8 mouse cellular contexts compared by ENCODE assay signal in the genomic region with DNA sequence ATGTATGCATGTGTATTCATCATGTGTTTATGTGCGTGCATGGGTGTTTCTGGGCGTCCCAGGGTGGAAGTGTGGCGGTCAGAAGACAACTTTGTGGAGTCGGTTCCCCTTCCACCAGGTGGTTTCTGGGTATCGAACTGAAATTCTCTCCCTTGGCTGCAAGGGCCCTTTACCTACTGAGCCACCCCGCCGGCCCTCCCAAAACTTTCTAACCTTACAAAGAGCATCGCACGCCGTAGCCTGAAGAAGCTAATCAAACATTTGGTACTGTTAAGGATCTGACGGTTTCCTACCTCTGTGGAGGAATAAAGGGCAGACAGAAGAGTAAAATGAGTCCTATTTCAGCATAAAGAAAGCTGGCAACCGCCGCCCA. TPM values are rescaled to one million over a fixed set of nuclear protein-coding genes. Genes with fewer than 3 reads are reported as not detected.
DNase-seq lines count a peak whose midpoint lies in the region; ATAC-seq and TF ChIP-seq lines count a peak whose summit lies in the region.

No protein-coding gene starts in this region.

- no peaks in the 10 kb centered on the region for H3K27me3 ChIP-seq in midbrain, embryonic 12.5 days

- no peaks in the 10 kb centered on the region for H3K36me3 ChIP-seq in midbrain, embryonic 12.5 days

- 6% methylated on average over 13 of the region's 13 CpGs for WGBS in lung, adult 2 months
- WGBS in large intestine, adult 2 months = 5% methylated on average over 13 of the region's 13 CpGs
- 12% methylated on average over 13 of the region's 13 CpGs for WGBS in midbrain, embryonic 12.5 days

- H3K4me2 ChIP-seq in midbrain, embryonic 12.5 days (replicated peaks) = peak overlapping the region; percentile 65

- H3K9ac ChIP-seq in midbrain, embryonic 12.5 days (replicated peaks) = peak overlapping the region; percentile 71

- peak overlapping the region; percentile 86 for H3K4me3 ChIP-seq in lung, adult 2 months (replicated peaks; ENCODE audit: extremely low read depth, low read depth, low read length)
- peak overlapping the region; percentile 65 for H3K4me3 ChIP-seq in midbrain, embryonic 12.5 days

- ATAC-seq in midbrain, embryonic 12.5 days (ENCODE audit: low FRiP score, low read depth) = peak; percentile 53

- H3K27ac ChIP-seq in midbrain, embryonic 12.5 days (replicated peaks) = 0 out of 2 replicates have a peak overlapping the region, but pooled peaks have one; percentile 49

- no peaks in the 10 kb centered on the region; the same call in 1 of the 2 replicates for H3K4me1 ChIP-seq in lung, adult 2 months (ENCODE audit: control insufficient read depth, insufficient read depth, low read length)
- peaks cover 7% of the 10 kb centered on the region for H3K4me1 ChIP-seq in midbrain, embryonic 12.5 days

- no peak for DNase-seq in lung, adult 2 months
- DNase-seq in lung, postnatal 36 days = no peak
- peak; percentile 25 for DNase-seq in brain, adult 2 months (ENCODE audit: low read depth, low spot score)
- DNase-seq in forelimb bud, embryonic 11.5 days (ENCODE audit: low read depth, low spot score) = peak; percentile 43
- DNase-seq in large intestine, adult 2 months (ENCODE audit: low read depth, low spot score) = peak; percentile 19
- DNase-seq in testis, postnatal 10 days (ENCODE audit: low spot score) = peak; percentile 48
- DNase-seq in gastrocnemius, postnatal 36 days = no peak

- no peaks in the 10 kb centered on the region for H3K9me3 ChIP-seq in midbrain, embryonic 12.5 days

- no peak for TF ChIP-seq CTCF in lung, adult 2 months (IDR thresholded peaks at IDR 0.05; ENCODE audit: insufficient read depth, low read length)

- TF ChIP-seq POLR2A in lung, adult 2 months (IDR thresholded peaks at IDR 0.05; ENCODE audit: borderline replicate concordance, extremely low read depth, low read depth, low read length) = no peak

- intact Hi-C loops in gastrocnemius, postnatal 36 days (cut with DNase I) = loop anchor here (1.0 to 10.0 kb wide), 2 partner anchors 20 to 129 kb away; partner anchors contain the start of genes Cog5 and Dus4l

RNA-seq across cellular contexts. Expression of gene Bcap29, which starts 0.5 kb away (rescaled TPM):
- 1.8 and 4.3 TPM in 2 replicates for polyA plus RNA-seq in lung, adult 2 months (2012; rRNA removed)
- polyA plus RNA-seq in large intestine, adult 2 months (2012; rRNA removed) = 2.4 and 2.9 TPM in 2 replicates
- 23.9 and 26.7 TPM in 2 replicates for polyA plus RNA-seq in midbrain, embryonic 12.5 days (2016; fragmentation: Nextera tagmentation; extraction: Ambion mirVana)
- total RNA-seq in gastrocnemius, postnatal 36 days (2021) = 10 to 100 TPM; 24.9 to 29.0 TPM

RNA-seq across cellular contexts. Expression of gene Dus4l, which starts 20.7 kb away (rescaled TPM):
- polyA plus RNA-seq in lung, adult 2 months (2012; rRNA removed) = 2.4 and 4.8 TPM in 2 replicates
- 2.0 TPM in 2 replicates for polyA plus RNA-seq in large intestine, adult 2 months (2012; rRNA removed)
- 7.9 and 9.4 TPM in 2 replicates for polyA plus RNA-seq in midbrain, embryonic 12.5 days (2016; fragmentation: Nextera tagmentation; extraction: Ambion mirVana)
- total RNA-seq in gastrocnemius, postnatal 36 days (2021) = 1 to 10 TPM; 2.6 to 5.2 TPM

RNA-seq across cellular contexts. Expression of gene Cog5, which starts 20.7 kb away (rescaled TPM):
- 15.7 and 19.6 TPM in 2 replicates for polyA plus RNA-seq in lung, adult 2 months (2012; rRNA removed)
- 10.6 and 21.2 TPM in 2 replicates for polyA plus RNA-seq in large intestine, adult 2 months (2012; rRNA removed)
- polyA plus RNA-seq in midbrain, embryonic 12.5 days (2016; fragmentation: Nextera tagmentation; extraction: Ambion mirVana) = 33.5 TPM in 2 replicates
- 10 to 100 TPM; 22.7 to 25.1 TPM for total RNA-seq in gastrocnemius, postnatal 36 days (2021)

Comparison
In these comparisons a context has a peak if more than half of its experiments do, and no peak if none do; other contexts are left out.
1. DNase-seq: peak in brain, adult 2 months (single experiment), forelimb bud, embryonic 11.5 days (single experiment), large intestine, adult 2 months (single experiment) and testis, postnatal 10 days (single experiment); none in lung, adult 2 months (single experiment), lung, postnatal 36 days (single experiment) and gastrocnemius, postnatal 36 days (0 of 2).